Mouse (Mus musculus): ENCODE measurements around the gene Txnrd3. TPM values are rescaled to one million over a fixed set of nuclear protein-coding genes. Genes with fewer than 3 reads are reported as not detected.

Txnrd3 gene
- polyA plus RNA-seq, 1 experiment from 2014 or later = 11.3 TPM

- Histone ChIP-seq H3K27me3 (ENCODE audit: control insufficient read depth, insufficient read depth, low read length) (no peaks in the 10 kb centered on the region), H3K4me2 (ENCODE audit: low read depth, low read length) (no peak overlapping the region), H3K27ac (replicated peaks; ENCODE audit: low read depth, low read length) (no peak overlapping the region), H3K4me1 (ENCODE audit: control insufficient read depth, insufficient read depth, low read length) (no peaks in the 10 kb centered on the region), H3K9ac (replicated peaks; ENCODE audit: low read length) (no peak overlapping the region), H3K9me3 (replicated peaks; ENCODE audit: control insufficient read depth, low read length) (no peaks in the 10 kb centered on the region), H3K36me3 (replicated peaks; ENCODE audit: control insufficient read depth, insufficient read depth, low read depth, low read length) (no peaks in the 10 kb centered on the region), H3K4me3 (ENCODE audit: low read depth, low read length) (no peak overlapping the region)
- ATAC-seq (replicated peaks; ENCODE audit: insufficient number of reproducible peaks, low FRiP score, low TSS enrichment, low read depth) (no peak), DNase-seq (ENCODE audit: low spot score) (no peak)
- 82% methylated on average over 2 of the region's 2 CpGs for WGBS
Observed at GRCm38 (mm10) chr6:89706624-89707023, 62.8 kb downstream of the Txnrd3 start.

DNA sequence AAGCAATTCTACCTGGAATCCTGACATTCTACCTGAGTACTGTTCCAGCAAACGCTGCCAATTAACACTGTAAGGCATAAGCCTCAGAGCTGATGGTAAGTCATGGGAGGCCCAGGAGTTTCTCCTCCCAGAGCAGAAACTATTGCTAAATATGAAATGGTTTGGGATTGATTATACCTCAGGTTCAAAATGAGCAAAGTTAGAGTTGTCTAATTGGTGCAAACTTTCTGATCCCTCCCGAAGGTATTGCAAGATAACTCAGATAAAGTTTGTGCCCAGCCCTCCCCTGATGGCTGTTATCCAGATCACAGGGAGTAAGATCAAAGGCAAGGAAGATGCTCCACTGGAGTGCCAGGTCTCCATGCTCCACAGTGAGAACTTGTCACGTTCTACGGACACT lies 63.5 kb downstream of the Txnrd3 start, which contains the start of gene Vmn1r40:
Gene Vmn1r40 (plus strand): TSS at position 301 of the 400 bp plus-strand sequence.
- ATAC-seq (replicated peaks; ENCODE audit: insufficient number of reproducible peaks, low FRiP score, low TSS enrichment, low read depth) (no peak), DNase-seq (ENCODE audit: low spot score) (no peak)
- Histone ChIP-seq H3K9me3 (replicated peaks; ENCODE audit: control insufficient read depth, low read length) (no peaks in the 10 kb centered on the region), H3K9ac (replicated peaks; ENCODE audit: low read length) (no peak within 1 kb of the TSS), H3K4me3 (ENCODE audit: low read depth, low read length) (no peak within 1 kb of the TSS), H3K4me2 (ENCODE audit: low read depth, low read length) (no peak within 1 kb of the TSS), H3K27ac (replicated peaks; ENCODE audit: low read depth, low read length) (no peak within 1 kb of the TSS), H3K4me1 (ENCODE audit: control insufficient read depth, insufficient read depth, low read length) (no peaks in the 10 kb centered on the region), H3K36me3 (replicated peaks; ENCODE audit: control insufficient read depth, insufficient read depth, low read depth, low read length) (no peaks in the 10 kb centered on the region), H3K27me3 (ENCODE audit: control insufficient read depth, insufficient read depth, low read length) (no peaks in the 10 kb centered on the region)
- WGBS = 83% methylated on average over 4 of the region's 4 CpGs

GRCm38 (mm10) chr6:89718051-89718450 lies 74.3 kb downstream of the Txnrd3 start:
- Histone ChIP-seq H3K4me1 (ENCODE audit: control insufficient read depth, insufficient read depth, low read length) (no peaks in the 10 kb centered on the region), H3K4me2 (ENCODE audit: low read depth, low read length) (no peak overlapping the region), H3K4me3 (ENCODE audit: low read depth, low read length) (no peak overlapping the region), H3K27ac (replicated peaks; ENCODE audit: low read depth, low read length) (no peak overlapping the region), H3K9me3 (replicated peaks; ENCODE audit: control insufficient read depth, low read length) (no peaks in the 10 kb centered on the region), H3K27me3 (ENCODE audit: control insufficient read depth, insufficient read depth, low read length) (no peaks in the 10 kb centered on the region), H3K36me3 (replicated peaks; ENCODE audit: control insufficient read depth, insufficient read depth, low read depth, low read length) (no peaks in the 10 kb centered on the region), H3K9ac (replicated peaks; ENCODE audit: low read length) (no peak overlapping the region)
- DNase-seq (ENCODE audit: low spot score) (no peak), ATAC-seq (replicated peaks; ENCODE audit: insufficient number of reproducible peaks, low FRiP score, low TSS enrichment, low read depth) (no peak)

Other genes starting within 250 kb of the Txnrd3 start
- 63.0 and 64.9 TPM in 2 replicates for gene Chchd6, start 48.3 kb upstream of the Txnrd3 start, polyA plus RNA-seq (2014; fragmentation: Nextera tagmentation; extraction: Ambion mirVana)
- gene Vmn1r40, start 63.6 kb downstream of the Txnrd3 start, polyA plus RNA-seq (2014; fragmentation: Nextera tagmentation; extraction: Ambion mirVana) = not detected in 2 replicates
- gene Vmn1r41, start 96.8 kb downstream of the Txnrd3 start, polyA plus RNA-seq (2014; fragmentation: Nextera tagmentation; extraction: Ambion mirVana) = not detected in 2 replicates
- gene Vmn1r42, start 232.4 kb downstream of the Txnrd3 start, polyA plus RNA-seq (2014; fragmentation: Nextera tagmentation; extraction: Ambion mirVana) = not detected in 2 replicates
- gene Vmn1r43, start 232.4 kb downstream of the Txnrd3 start, polyA plus RNA-seq (2014; fragmentation: Nextera tagmentation; extraction: Ambion mirVana) = not detected in 2 replicates
- not detected in 2 replicates for gene Vmn1r44, start 239.7 kb downstream of the Txnrd3 start, polyA plus RNA-seq (2014; fragmentation: Nextera tagmentation; extraction: Ambion mirVana)

All from embryonic facial prominence, embryonic 11.5 days (tissue).